Mouse (Mus musculus) heart, adult 2 months (tissue): ENCODE measurements at regions not wholly inside any gene's neighbourhood (a gene's known extent, or its start where the extent isn't known, plus 50 kb on each side); places are given as distances from the start of the nearest gene placed in this dataset.

Experiments used
- DNase-seq, 2 experiments: peaks; one replicate each; pipeline ENCODE4 v3.0.0; 2021
- H3K27ac ChIP-seq: fragments of 200-600 bp; 2 replicates; pipeline ENCODE4 v1.8.1; 2022
- H3K27me3 ChIP-seq: fragments of 200-500 bp; 2 replicates; pipeline ENCODE4 v1.6.1; 2012; ENCODE audit warnings: mild to moderate bottlenecking, low read length, inconsistent platforms, mixed read lengths; ENCODE audit not compliant: control insufficient read depth, insufficient read depth
- H3K36me3 ChIP-seq: fragments of 200-500 bp; 2 replicates; pipeline ENCODE4 v1.6.1; 2012; ENCODE audit warnings: low read length, inconsistent platforms; ENCODE audit not compliant: control insufficient read depth, insufficient read depth
- H3K4me1 ChIP-seq: fragments of 200-500 bp; 2 replicates; pipeline ENCODE4 v1.6.1; 2011; ENCODE audit warnings: low read length; ENCODE audit not compliant: control insufficient read depth, insufficient read depth
- H3K4me3 ChIP-seq: fragments of 200-600 bp; 2 replicates; pipeline ENCODE4 v1.8.1; 2022
- H3K79me2 ChIP-seq: fragments of 200-500 bp; replicated peaks from 2 replicates; pipeline ENCODE4 v1.6.1; 2012; ENCODE audit warnings: mild to moderate bottlenecking, inconsistent platforms, low read length, moderate library complexity, mixed read lengths; ENCODE audit not compliant: control insufficient read depth, insufficient read depth
- H3K9ac ChIP-seq: fragments of 200-500 bp; 2 replicates; pipeline ENCODE4 v1.6.1; 2012; ENCODE audit warnings: low read depth, mild to moderate bottlenecking, control low read depth, inconsistent platforms, low read length, mixed read lengths
- CTCF ChIP-seq: fragments of 200-600 bp; IDR thresholded peaks from 2 replicates; pipeline ENCODE4 v1.8.1; 2022; ENCODE audit warnings: antibody characterized with exemption, mild to moderate bottlenecking, moderate library complexity
- EP300 ChIP-seq: fragments of 200-500 bp; IDR thresholded peaks from 2 replicates; pipeline ENCODE4 v1.6.1; 2011; ENCODE audit warnings: low read depth, low read length, control low read depth; ENCODE audit not compliant: insufficient read depth
- POLR2A ChIP-seq: fragments of 200-500 bp; IDR thresholded peaks from 2 replicates; pipeline ENCODE4 v1.6.1; 2011; ENCODE audit warnings: mild to moderate bottlenecking, low read depth, low read length, control low read depth; ENCODE audit not compliant: insufficient read depth
- WGBS: fragments of 180-500 bp; shearing (Covaris S2); methylation state at CpG from one replicate; pipeline ENCODE4 v1.1.7; 2018; 5-methylcytosine and 5-hydroxymethylcytosine counted together
- intact Hi-C: fragments of 180-260 bp; cut with DNase I; formaldehyde crosslinking; loops from one replicate; pipeline ENCODE4 v1.15.1; 2025

DNA sequence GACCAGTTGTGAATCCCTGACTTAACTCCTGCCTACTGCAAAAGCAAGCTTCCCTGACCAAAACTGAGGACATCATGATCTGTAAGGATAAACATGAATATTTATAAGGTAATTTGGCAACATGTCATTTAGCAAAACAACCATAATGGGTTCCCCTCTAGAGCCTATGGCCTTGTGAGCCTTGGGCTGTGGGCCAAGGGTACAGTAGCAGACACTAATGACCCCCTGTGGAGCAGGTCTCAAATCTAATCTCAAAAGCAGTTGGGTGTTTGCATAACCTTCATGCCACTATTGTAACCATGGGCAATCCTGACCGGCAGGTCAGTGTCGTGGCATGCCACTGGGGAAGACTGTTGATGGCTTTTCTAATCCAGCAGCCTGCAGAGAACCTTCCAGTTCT is 270.8 kb downstream of the Ptpru start:
- intact Hi-C loops, result no loop called here
- no peaks in the 10 kb centered on the region for H3K4me1 ChIP-seq
- WGBS, result 69% methylated on average over 2 of the region's 2 CpGs
- TF ChIP-seq POLR2A (no peak), EP300 (no peak), CTCF (no peak)
- no peak overlapping the region for H3K9ac ChIP-seq
- H3K36me3 ChIP-seq, result no peaks in the 10 kb centered on the region
- no peak for DNase-seq
- H3K79me2 ChIP-seq, result no peaks in the 10 kb centered on the region
- no peak overlapping the region for H3K4me3 ChIP-seq
- H3K27ac ChIP-seq, result no peak overlapping the region
- H3K27me3 ChIP-seq, result no peaks in the 10 kb centered on the region; the same call in 1 of the 2 replicates

DNA sequence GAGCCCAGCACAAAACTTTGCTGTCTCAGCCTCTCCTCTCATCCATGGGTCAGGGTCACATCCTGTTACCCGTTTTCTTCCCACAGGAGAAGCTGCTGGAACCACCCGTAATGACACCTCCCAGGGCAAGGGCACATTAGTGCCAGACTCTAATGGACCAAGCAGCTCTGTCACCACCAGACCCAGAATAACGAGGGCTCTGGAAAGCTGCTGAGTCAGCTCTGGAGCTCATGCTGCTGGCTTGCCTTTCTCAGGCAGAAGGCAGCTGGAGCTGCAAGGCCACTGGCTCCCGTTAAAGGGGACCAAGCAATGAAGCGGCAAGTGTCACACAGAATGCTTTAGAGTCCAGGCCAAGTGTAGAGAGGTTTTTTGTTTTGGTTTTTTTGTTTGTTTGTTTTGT is 268.9 kb downstream of the Ptpru start:
- intact Hi-C loops, result no loop called here
- no peak for DNase-seq
- TF ChIP-seq EP300, result no peak
- no peak for TF ChIP-seq CTCF
- TF ChIP-seq POLR2A, result no peak

DNA sequence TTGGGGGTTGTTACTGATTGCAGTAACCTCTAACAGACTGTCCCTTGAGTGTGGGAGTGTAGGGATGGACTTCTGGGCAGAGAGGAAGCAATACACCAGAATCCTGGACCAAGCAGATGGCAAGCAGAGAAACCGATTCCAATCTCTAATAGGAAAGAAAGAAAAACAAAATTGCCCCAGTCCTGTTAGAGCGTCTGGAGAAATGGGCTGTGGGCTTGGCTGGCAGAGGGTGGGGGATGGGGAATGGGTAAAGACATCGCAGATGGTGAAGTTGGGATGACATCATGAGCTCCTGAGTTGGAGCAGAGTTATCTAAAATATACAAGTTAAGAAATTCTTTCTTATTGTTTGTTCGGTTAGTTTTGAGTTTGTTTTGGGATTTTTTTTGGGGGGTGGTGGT is 260.5 kb downstream of the Ptpru start:
- Histone ChIP-seq H3K9ac (no peak overlapping the region), H3K27ac (no peak overlapping the region)

More for the DNA sequence above, 268.9 kb downstream of the Ptpru start:
- no peaks in the 10 kb centered on the region for H3K4me1 ChIP-seq
- H3K27ac ChIP-seq, result no peak overlapping the region
- H3K36me3 ChIP-seq, result no peaks in the 10 kb centered on the region
- WGBS, result 40% methylated on average over 5 of the region's 5 CpGs
- no peak overlapping the region for H3K9ac ChIP-seq
- H3K27me3 ChIP-seq, result no peaks in the 10 kb centered on the region; the same call in 1 of the 2 replicates
- H3K4me3 ChIP-seq, result no peak overlapping the region
- H3K79me2 ChIP-seq, result no peaks in the 10 kb centered on the region

DNA sequence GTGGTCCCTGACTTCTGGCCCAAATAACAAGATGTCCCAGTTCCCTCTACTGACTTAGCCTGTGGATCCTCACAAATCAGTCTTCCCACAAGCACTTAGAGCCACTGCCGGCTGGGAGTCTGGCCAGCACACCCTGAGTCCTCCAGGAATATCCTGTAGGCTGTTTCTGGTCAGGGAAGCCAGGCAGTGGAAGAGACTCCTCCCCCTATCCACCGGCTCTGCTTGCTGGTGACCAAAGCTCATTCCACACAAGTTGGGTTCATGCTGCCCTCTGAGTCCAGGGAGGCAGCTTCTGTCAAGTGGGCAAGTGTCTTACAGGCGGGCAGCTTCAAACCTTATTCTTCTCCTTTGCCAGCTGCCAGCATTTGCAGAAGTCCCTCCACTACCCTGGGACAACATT is 252.1 kb downstream of the Ptpru start:
- 26% methylated on average over 3 of the region's 3 CpGs for WGBS
- Histone ChIP-seq H3K27ac (no peak overlapping the region), H3K4me1 (no peaks in the 10 kb centered on the region), H3K4me3 (no peak overlapping the region), H3K79me2 (no peaks in the 10 kb centered on the region), H3K9ac (no peak overlapping the region), H3K36me3 (no peaks in the 10 kb centered on the region), H3K27me3 (no peaks in the 10 kb centered on the region)
- DNase-seq, result no peak
- TF ChIP-seq POLR2A (no peak), CTCF (no peak), EP300 (no peak)
- intact Hi-C loops, result no loop called here

More for the DNA sequence above, 260.5 kb downstream of the Ptpru start:
- H3K27me3 ChIP-seq, result no peaks in the 10 kb centered on the region
- no peak overlapping the region for H3K4me3 ChIP-seq
- no peaks in the 10 kb centered on the region for H3K4me1 ChIP-seq
- no peaks in the 10 kb centered on the region for H3K79me2 ChIP-seq
- intact Hi-C loops, result no loop called here
- no peak for TF ChIP-seq POLR2A
- TF ChIP-seq CTCF, result no peak
- no peak for TF ChIP-seq EP300
- H3K36me3 ChIP-seq, result no peaks in the 10 kb centered on the region
- DNase-seq, result no peak
- WGBS, result 44% methylated on average over 4 of the region's 4 CpGs

DNA sequence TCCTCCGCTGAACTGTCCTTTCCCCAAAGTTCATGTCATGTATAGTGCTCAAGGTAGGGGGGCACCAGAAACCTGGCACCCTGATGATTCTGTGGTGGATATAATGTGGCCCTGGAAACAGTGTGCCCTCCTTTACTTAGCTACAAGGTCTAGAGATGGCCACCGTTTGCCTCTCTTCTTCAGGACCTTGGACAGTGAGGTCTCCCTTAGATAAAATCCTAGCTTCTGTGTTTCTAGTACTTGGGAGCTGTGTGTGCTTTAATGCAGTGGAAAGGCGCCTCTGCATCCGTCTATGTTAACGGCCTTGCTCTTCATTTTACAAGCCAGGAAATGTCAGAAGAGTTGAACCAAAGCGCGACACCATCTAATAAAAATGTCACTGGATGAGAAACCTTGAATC is 250.6 kb downstream of the Ptpru start:
- TF ChIP-seq POLR2A, result no peak
- TF ChIP-seq EP300, result no peak
- TF ChIP-seq CTCF, result no peak
- intact Hi-C loops, result no loop called here
- Histone ChIP-seq H3K9ac (no peak overlapping the region), H3K4me1 (no peaks in the 10 kb centered on the region), H3K4me3 (no peak overlapping the region), H3K36me3 (no peaks in the 10 kb centered on the region), H3K27ac (no peak overlapping the region), H3K27me3 (no peaks in the 10 kb centered on the region), H3K79me2 (no peaks in the 10 kb centered on the region)
- DNase-seq, result no peak
- 62% methylated on average over 7 of the region's 7 CpGs for WGBS

DNA sequence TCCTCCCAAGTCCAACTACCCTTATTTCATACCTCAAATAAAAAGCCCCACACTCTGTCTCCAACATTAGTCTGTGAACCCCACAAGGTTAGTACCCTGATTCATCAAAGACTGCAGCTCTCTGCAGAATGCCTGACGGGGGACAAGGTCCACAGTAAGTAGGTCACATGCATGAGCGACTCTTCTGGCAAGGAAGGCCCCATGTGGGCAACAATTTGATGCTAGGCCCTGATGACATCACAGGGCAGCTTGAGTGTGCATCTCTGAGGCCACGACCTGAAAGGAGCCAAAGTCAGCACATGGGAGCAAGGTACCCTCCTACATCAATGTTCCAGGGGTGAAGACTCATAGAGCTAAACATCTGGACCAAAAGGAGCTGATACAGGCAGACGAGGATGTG is 248.0 kb downstream of the Ptpru start:
- H3K4me1 ChIP-seq, result no peaks in the 10 kb centered on the region
- H3K79me2 ChIP-seq, result no peaks in the 10 kb centered on the region
- TF ChIP-seq CTCF (no peak), POLR2A (no peak), EP300 (no peak)
- WGBS, result 62% methylated on average over 4 of the region's 4 CpGs
- no peak overlapping the region for H3K4me3 ChIP-seq
- H3K9ac ChIP-seq, result no peak overlapping the region
- no peaks in the 10 kb centered on the region for H3K36me3 ChIP-seq
- DNase-seq, result no peak
- no peaks in the 10 kb centered on the region for H3K27me3 ChIP-seq
- intact Hi-C loops, result no loop called here
- no peak overlapping the region for H3K27ac ChIP-seq
